Mouse (Mus musculus) ES-E14 (cell line): ENCODE measurements around the gene Myo1f. TPM values are rescaled to one million over a fixed set of nuclear protein-coding genes. Genes with fewer than 3 reads are reported as not detected.

Source experiments
- DNase-seq: peaks from one replicate; pipeline ENCODE4 v3.0.0-alpha.2; 2013; ENCODE audit warnings: low read depth, low spot score
- H3K27ac ChIP-seq: 2 replicates; pipeline ENCODE4 v1.5.1; 2012; ENCODE audit warnings: low read depth, mild to moderate bottlenecking, low read length, moderate library complexity, mixed read lengths; ENCODE audit not compliant: poor library complexity, insufficient read depth, severe bottlenecking
- H3K36me3 ChIP-seq: 2 replicates; pipeline ENCODE4 v1.6.1; 2012; ENCODE audit warnings: mild to moderate bottlenecking, low read length, moderate library complexity, mixed read lengths; ENCODE audit not compliant: control insufficient read depth, poor library complexity, insufficient read depth, severe bottlenecking
- H3K4me1 ChIP-seq, 2 experiments: fragments of 150-350 bp in 1 of 2; sonication (generic) in 1 of 2; 2 replicates each; pipeline ENCODE4 v1.6.1; 2012; ENCODE audit warnings: low read length in 2 of 2, mild to moderate bottlenecking in 1 of 2, mixed read lengths in 1 of 2; ENCODE audit not compliant: control insufficient read depth in 2 of 2, insufficient read depth in 2 of 2, poor library complexity in 1 of 2
- H3K4me3 ChIP-seq, 2 experiments: fragments of 150-350 bp in 1 of 2; sonication (generic) in 1 of 2; 2 replicates each; pipeline ENCODE4 v1.5.1; 2012; ENCODE audit warnings: low read length in 2 of 2, low read depth in 1 of 2, mild to moderate bottlenecking in 1 of 2, mixed read lengths in 1 of 2; ENCODE audit not compliant: insufficient read depth in 1 of 2, poor library complexity in 1 of 2, severe bottlenecking in 1 of 2
- H3K9ac ChIP-seq: 2 replicates; pipeline ENCODE4 v1.6.1; 2012; ENCODE audit warnings: low read depth, mild to moderate bottlenecking, low read length, mixed read lengths; ENCODE audit not compliant: poor library complexity, insufficient read depth, severe bottlenecking
- H3K9me3 ChIP-seq: fragments of 150-350 bp; sonication (generic); 2 replicates; pipeline ENCODE4 v1.6.1; 2012; ENCODE audit warnings: low read depth, mild to moderate bottlenecking, low read length; ENCODE audit not compliant: control insufficient read depth, insufficient read depth
- CHD2 ChIP-seq: IDR thresholded peaks from 2 replicates; pipeline ENCODE4 v1.6.1; 2014; ENCODE audit warnings: mild to moderate bottlenecking, low read depth, low read length, inconsistent platforms
- HCFC1 ChIP-seq: IDR thresholded peaks from 2 replicates; pipeline ENCODE4 v1.6.1; 2012; ENCODE audit warnings: low read length, inconsistent platforms, borderline replicate concordance; ENCODE audit not compliant: insufficient read depth
- MAFK ChIP-seq: IDR thresholded peaks from 2 replicates; pipeline ENCODE4 v1.6.1; 2014; ENCODE audit warnings: mild to moderate bottlenecking, low read depth, low read length, inconsistent platforms; ENCODE audit not compliant: insufficient read depth
- ZC3H11A ChIP-seq: IDR thresholded peaks from 2 replicates; pipeline ENCODE4 v1.6.1; 2012; ENCODE audit warnings: low read depth, mild to moderate bottlenecking, inconsistent platforms, low read length, borderline replicate concordance
- ZNF384 ChIP-seq: IDR thresholded peaks from 2 replicates; pipeline ENCODE4 v1.6.1; 2012; ENCODE audit warnings: low read depth, low read length, inconsistent platforms
- in situ Hi-C, 2 experiments: fragments of 600-800 bp; cut with MboI; formaldehyde crosslinking; loops; one replicate each; pipeline ENCODE4 v1.15.1; 2025; ENCODE audit warnings: low sequenced_read_pairs in 2 of 2, inconsistent platforms in 1 of 2; ENCODE audit not compliant: unreplicated experiment in 2 of 2
- total RNA-seq: library from RNA; depleted of rRNA; stranded (reverse); fragments of 300-350 nt; gene quantifications from 2 replicates; pipeline ENCODE4 v1.2.3, GENCODE M21; 2012; rRNA removed

The Myo1f gene
- total RNA-seq: 11.9 and 13.8 TPM in 2 replicates

DNA sequence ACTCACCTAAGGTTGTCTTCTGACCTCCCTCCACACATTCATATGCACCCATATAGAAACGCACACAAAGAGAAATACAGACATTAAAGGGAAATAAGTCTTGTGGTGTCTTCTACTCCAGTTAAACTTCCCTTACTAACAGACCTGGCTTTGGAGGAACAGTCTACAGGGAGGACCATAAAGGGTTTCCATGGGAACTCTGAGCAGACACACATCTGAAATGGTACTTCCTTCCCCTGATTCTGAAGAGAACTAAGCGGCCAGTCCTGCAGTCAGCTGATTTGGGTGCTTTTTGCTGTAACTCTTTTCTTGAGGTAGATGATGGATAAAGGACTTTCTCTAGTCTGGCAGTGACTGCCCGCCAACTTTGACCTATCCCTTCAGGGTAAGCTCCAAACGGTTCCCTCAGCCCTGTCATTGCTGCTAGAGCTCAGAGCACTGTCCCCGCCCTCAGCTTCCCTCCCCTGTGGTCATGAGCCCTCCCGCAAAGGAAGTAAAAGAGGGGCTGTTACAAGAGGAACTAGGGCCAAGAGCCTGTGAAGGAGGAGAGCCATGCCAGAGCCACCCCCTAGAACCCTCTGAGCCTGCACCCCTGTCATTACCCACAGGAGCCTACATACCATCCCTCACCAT lies at the start of gene Myo1f:
Gene Myo1f (plus strand): TSS at position 485 of the 633 bp plus-strand sequence.
- H3K36me3 ChIP-seq: no peaks in the 10 kb centered on the region
- TF ChIP-seq ZC3H11A: no peak
- TF ChIP-seq MAFK: no peak
- TF ChIP-seq HCFC1: no peak
- no peak for TF ChIP-seq ZNF384
- no peak for TF ChIP-seq CHD2
- no peak within 1 kb of the TSS for H3K4me3 ChIP-seq
- DNase-seq: no peak
- H3K4me1 ChIP-seq: peaks cover 0 to 4% of the 10 kb centered on the region in 2 experiments; a peak in 1 of 4 replicates
- no peak within 1 kb of the TSS for H3K9ac ChIP-seq
- in situ Hi-C loops: no loop called here
- no peak within 1 kb of the TSS for H3K27ac ChIP-seq
- H3K9me3 ChIP-seq: no peaks in the 10 kb centered on the region

GRCm38 (mm10) chr17:33508386-33508785 lies 47.1 kb upstream of the Myo1f start:
- no peak overlapping the region for H3K27ac ChIP-seq
- no peak for DNase-seq
- H3K9ac ChIP-seq: no peak overlapping the region
- H3K4me3 ChIP-seq: no peak overlapping the region
- no peaks in the 10 kb centered on the region for H3K4me1 ChIP-seq
- no peaks in the 10 kb centered on the region for H3K36me3 ChIP-seq
- in situ Hi-C loops: no loop called here
- H3K9me3 ChIP-seq: no peaks in the 10 kb centered on the region
- no peak for TF ChIP-seq ZC3H11A
- TF ChIP-seq MAFK: no peak
- no peak for TF ChIP-seq CHD2
- no peak for TF ChIP-seq ZNF384
- TF ChIP-seq HCFC1: no peak

- no peaks in the 10 kb centered on the region for H3K4me1 ChIP-seq
- in situ Hi-C loops: no loop called here
- no peaks in the 10 kb centered on the region for H3K36me3 ChIP-seq
- H3K9ac ChIP-seq: no peak overlapping the region
- no peak overlapping the region for H3K27ac ChIP-seq
- no peak for TF ChIP-seq HCFC1
- TF ChIP-seq ZC3H11A: no peak
- no peak for DNase-seq
- no peak overlapping the region for H3K4me3 ChIP-seq
- H3K9me3 ChIP-seq: no peaks in the 10 kb centered on the region
These were observed 45.3 kb upstream of the Myo1f start for GRCm38 (mm10) chr17:33510172-33510571.

DNA sequence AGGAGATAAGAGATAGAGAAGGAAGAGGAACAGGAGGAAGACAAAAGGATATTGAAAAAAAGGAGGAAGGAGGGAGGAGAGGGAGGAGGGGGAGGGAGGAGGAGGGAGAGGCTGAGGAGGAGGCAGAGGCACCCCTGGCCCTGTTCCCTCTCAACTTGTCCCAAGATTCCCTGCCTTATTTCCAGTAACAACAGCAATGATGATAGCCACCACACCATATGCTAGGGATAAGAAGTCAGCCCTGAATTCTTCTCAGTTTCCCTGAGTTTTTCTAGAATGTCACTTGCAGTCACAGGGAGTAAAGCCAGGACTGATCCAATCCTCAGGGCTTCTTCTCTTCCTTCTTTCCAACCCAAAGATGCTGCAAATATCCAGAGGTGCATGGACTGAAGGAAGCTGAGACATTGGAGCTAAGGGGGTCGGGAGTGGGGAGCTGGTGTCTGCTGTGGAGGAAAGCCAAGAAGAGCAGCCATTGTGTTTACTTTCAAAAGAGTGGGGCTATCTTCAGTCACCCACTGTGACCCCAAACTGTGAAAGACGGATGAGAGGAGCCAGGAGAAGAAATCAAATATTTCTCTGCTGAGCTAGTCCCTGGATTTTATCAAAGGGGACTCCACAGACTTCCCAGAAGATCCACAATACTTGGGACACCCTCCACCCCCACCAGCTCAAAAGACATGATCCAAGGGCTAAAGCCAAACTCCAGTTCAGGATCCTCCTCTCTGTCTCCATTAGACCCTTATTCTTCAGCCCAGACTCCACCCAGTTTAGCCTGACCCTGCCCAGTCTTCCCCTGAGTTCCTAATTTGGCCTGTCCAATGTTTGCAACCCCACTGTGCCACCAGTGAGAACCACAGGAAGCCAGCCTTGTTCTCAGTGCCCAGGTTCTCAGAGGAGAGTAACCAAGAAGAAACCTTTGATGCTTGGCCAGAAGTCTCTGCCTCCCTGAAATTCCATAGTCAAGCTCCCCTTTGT lies 42.8 kb upstream of the Myo1f start:
- Histone ChIP-seq H3K27ac (no peak overlapping the region), H3K36me3 (no peaks in the 10 kb centered on the region), H3K4me3 (no peak overlapping the region), H3K9me3 (no peaks in the 10 kb centered on the region), H3K4me1 (no peaks in the 10 kb centered on the region), H3K9ac (no peak overlapping the region)
- in situ Hi-C loops: no loop called here
- TF ChIP-seq CHD2 (no peak), ZNF384 (no peak), MAFK (no peak), HCFC1 (no peak), ZC3H11A (no peak)
- DNase-seq: no peak
